Mouse (Mus musculus) layer of hippocampus, adult 9-11 months (tissue): Measurements from ENCODE around the gene Zbtb32.

Source experiments
- DNase-seq: peaks from one replicate; pipeline ENCODE4 v3.0.0; 2022

Zbtb32 gene

DNA sequence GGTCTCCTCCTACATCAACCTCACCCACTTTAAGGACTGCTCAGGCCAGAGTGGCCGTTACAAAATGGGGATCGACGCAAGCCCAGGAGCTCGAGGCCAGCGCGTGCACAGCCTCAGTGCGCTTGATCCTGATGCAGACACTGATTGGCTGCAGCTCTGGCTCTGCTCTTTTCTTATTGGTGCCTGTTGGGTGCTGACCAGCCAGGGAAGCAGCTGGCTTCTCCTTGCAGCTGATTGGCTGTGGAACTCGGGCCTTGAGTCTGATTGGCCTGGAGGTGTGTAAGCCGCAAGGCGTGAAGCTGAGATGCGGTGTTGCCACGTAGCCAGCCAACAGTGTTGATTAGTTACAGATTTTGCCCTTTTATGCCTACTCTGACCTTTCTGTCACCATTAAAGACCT is at the start of gene Zbtb32:
Gene Zbtb32 (minus strand): TSS at position 124 of the 400 bp plus-strand sequence.
- DNase-seq: no peak

DNA sequence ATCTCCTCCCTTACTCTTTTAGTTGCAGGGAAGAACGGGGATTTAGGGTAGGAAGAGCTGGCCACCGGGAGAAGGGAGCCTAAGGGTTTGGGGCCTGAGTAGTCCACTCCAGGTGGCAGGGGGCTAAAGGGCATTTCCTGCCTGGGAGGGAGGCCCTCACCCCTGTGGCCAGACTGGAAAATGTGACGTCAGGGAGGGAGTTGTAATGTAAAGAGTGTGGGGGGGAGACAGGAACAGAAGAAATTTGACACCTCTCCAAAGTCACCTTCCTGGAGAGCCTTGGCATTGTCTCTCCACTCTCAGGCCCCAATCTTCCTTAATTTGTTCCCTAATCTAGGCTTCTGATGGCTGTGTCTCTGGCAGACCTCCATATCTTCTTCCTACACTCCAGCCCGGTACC is 40.4 kb upstream of the Zbtb32 start:
- no peak for DNase-seq

DNA sequence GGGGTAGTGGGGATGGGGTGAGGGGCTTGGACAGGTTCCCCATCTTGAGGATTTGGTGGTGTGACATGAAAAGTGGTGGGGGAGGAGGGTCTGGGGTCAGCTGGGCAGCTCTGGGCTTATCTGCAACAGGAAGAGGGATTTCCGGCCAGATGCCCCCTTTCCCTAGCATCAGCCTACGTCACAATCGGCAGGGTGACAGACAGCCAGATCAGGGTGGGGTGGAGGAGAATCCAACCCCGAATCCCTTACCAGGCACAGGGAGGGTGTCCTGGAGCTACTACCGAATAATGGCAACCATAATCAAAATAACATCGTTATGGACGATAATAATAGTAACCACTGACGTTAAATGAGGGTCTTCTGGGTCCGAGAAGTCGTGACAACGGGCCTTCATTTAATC is 37.7 kb upstream of the Zbtb32 start:
- no peak for DNase-seq

DNA sequence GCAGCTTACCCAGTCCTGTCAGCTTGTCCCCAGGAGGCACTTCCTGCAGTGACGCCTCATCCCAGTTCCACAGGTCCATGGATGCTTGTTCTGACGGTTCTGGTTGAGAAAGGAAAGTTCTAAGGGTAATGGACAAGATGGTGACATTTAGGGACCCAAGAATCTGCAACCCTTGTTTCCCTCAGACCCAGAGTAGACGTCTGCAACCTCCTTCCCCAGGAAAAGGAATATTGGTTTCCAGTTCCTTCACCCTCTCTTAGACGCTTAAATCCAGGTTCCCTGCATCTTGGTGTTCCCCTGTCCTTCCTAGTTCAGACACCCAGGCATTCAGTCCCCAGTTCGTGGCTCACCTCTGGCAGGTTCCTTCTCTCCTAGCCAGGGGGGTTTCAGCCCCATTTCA is 37.0 kb upstream of the Zbtb32 start, which contains the start of gene Etv2:
Gene Etv2 (minus strand): TSS at position 101 of the 400 bp plus-strand sequence.
- no peak for DNase-seq

DNA sequence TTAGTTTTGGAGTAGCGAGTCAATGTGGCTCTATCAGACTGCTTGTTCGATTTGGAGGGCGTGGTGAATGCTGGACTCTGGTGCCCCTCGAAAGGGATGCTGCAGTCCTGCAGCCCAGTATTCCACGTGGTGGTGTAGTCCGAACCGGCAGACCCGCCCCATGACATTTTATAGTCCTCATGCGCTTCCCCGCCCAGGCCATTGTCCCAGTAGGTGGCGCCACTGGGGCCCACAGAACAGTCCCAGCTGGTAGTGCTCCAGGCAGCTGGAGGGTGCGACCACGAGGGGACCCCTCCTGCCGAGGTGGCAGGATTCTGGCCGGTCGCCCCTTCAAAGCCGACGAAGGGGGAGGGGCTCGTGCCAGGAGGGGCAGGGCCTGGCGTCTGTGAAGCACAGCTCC is 35.9 kb upstream of the Zbtb32 start:
- DNase-seq: no peak

DNA sequence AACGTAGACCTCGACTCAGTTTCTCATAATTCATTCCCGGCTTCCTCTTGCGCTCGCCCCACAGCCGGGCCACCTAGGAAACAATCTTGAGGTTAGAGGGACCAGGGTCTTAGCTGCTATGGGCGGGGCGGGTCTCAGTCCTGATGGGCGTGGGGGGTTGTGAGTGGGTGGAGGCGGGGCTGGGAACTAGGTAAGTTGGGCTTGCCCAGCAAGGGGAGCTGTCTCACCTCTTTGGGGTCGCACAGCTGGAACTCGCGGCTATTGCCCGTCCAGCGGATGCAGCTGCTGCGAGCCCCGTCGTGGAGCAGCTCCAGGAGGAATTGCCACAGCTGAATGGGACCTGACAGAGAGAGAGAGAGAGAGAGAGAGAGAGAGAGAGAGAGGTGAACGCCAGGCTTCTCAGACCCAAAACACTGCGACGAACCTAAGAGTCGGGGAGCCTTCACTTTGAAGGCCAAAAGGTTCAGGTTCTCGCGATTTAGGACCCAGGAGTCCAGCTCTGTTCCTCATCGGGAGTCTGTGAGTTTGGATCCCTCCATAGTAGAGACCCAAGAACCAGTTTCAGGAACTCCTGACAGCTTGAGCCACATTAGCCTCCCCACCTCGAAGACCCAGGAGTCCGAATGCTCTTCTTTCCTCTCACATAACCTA is 35.2 kb upstream of the Zbtb32 start:
- DNase-seq: no peak

DNA sequence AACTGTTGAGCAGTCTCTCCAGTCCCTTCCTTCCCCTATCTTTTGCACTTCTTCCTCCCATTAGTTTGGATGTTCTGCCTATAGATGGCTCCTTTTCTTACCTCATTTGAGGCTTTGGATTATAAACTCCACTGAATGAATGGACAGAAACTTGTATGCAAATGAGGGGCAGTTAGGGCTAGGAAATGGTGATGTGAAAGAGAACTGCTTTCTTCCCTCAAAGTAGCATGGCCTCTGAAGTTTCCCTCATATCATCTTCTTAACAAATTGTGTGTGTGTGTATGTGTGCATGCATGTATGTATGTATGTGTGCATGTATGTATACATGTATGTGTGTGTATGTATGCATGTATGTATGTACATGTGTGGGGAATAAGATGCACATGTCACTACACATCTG is 30.3 kb upstream of the Zbtb32 start:
- DNase-seq: no peak

DNA sequence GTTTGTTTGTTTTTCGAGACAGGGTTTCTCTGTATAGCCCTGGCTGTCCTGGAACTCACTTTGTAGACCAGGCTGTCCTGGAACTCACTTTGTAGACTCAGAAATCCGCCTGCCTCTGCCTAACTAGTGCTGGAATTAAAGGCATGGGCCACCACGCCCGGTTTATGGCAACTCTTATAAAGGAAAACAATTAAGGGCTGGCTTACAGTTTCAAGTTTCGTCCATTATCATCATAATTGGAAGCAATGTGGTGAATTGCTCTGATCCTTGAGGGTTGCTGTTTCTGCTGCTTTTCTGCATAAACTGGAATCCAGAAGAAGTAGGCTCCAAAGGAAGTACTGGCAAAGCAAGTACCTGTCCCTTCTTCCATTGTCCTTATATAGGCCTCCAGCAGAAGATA is 27.9 kb upstream of the Zbtb32 start:
- no peak for DNase-seq

DNA sequence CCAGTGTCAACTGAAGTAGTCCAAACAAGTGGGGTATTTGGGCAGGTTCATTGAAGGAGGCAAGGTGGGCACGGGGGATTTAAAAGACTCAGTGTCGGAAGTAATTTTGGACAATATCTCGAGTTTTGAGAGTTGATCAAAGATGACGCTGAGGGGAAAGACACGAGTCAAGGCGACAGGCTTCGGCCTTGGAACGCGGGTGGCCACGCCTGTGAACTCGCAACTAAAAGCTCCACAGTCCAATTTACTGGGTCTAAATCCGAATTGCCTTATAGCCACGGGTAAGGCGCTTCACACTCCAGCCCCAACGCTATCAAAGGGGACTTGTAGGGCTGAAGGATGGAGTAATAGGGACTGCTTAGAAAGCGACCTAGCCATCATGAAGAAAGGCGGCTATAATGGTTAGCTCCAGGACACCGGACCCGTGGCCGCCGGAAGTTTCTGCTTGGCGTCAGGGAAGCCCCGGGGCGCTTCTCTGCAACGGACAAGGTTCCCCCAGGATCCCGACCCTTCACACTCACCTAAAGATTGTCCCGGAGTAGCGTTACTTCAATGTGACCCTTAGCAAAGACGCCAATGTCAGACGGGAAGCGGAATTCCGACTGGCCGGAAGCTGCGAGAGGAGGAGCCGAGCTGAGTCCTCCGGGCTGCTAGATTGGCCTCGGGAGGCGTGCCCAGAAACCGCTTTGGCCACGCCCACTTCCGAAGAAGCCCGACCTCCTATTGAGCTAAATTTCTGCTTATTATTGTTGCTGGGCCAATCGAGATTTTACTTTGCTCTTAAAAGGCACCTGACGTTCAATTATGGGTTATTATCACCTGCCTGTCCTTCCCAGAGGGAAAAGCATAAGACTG is 27.0 kb upstream of the Zbtb32 start, which contains the start of gene Cox6b1:
Gene Cox6b1 (minus strand): TSS at position 622 of the 855 bp plus-strand sequence.
- peak; percentile 89 for DNase-seq

DNA sequence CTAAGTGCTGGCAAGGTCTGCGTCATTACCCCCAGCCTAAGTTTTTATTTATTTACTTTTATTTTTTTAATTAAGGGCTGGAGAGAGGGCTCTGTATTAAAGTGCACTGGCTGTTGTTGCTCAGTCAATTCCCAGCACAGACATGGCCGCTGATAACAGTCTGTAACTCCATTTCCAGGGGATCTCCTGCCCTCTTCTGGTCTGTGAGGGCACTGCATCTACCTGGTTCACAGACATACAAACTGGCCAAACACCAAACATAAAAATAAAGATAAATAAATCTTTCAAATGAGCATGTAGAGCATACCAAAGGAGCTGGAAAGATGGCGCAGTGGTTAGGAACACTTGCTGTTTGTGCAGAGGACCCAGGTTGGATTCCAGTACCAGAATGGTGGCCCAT is 20.5 kb upstream of the Zbtb32 start:
- no peak for DNase-seq

DNA sequence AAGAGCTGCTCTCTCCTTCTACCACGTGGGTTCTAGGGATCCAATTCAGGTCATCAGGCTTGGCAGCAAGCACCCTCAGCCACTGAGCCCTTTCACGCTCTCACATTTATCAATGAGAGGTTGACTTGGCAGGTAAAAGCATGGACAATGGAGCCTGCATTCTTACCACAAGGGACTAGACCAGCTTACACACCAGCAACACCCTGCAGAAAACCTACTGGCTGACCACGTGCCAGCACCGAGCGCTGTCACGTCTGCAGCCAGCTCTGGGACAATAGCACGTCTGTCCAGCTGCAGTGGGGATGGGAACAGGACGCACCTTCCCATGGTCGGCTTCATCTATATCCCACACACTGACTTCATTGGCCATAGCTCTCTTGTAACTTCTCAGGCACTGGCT is 19.9 kb upstream of the Zbtb32 start:
- DNase-seq: no peak

DNA sequence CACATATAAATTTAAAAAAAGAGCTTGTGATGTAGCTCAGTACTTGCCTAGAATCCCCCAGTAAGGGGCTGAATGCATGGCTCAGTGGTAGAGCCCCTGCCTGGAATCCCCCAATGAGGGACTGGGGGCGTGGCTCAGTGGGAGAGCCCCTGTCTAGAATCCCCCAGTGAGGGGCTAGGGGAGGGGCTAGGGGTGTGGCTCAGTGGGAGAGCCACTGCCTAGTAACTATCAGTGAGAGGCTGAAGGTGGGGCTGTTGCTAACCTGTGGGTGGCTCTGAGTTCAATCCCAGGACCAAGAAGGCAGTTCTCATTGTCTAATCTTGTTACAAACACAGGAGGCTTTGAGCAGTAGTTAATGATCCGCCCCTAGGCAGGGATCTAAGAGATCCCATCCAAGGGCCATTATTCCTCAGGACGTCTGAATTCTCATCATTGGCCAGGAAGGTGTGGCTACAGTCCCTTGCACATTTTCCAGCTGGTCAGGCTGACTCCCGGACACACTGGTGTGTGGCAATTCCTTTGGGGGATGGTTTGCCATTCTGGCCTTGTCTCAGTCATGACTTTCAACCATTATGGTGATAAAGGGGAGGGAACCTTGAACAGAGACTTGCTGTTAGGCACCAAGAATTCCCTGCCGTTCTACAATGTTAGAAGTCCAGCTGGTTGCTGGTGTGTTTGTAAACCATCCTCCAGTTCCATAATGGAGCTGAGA is 16.5 kb upstream of the Zbtb32 start:
- DNase-seq: no peak

DNA sequence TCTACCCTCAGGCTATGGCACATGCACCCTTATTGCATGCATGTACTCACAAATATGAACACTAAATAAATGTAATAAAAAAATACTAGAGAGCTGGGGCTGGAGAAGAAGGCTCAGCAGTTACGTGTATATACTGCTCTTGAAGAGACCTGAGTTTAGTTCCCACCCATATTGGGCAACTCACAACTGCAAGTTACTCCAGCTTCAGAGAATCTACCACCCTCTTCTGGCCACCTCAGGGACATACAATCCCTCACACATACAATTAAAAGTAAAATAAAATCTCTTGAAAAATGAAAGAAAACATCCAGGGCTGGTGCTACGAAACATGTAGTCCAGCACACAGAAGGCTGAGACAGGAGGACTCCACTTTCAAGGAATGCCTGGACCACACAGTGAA is 15.7 kb upstream of the Zbtb32 start:
- DNase-seq: no peak

DNA sequence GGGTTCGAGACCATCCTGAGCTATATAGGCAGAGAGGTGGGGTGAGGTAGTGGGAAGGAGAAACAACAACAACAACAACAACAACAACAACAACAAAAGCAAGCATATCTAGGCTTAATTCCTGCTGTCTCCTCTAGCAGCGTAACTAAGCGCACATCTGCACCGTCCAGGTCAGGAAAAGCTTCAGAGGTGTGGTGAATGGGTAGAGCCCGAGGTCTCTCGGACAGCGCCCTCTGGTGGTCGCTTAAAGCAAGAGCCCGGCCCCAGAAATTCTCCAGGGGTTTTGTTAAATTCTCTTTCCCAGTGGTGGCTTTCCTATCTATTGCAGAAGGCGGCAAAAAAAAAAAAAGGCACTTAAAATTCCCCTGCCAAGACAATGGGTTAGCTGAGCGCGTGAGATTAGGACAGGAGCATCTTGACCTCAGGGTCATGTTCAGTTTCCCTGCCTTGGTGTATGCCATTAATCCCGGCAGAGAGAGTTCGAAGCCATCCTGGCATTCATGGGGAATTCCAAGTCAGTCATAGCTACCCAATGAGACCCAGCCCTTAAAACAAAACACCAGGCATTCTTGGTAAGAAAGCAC is 14.9 kb upstream of the Zbtb32 start:
- no peak for DNase-seq

DNA sequence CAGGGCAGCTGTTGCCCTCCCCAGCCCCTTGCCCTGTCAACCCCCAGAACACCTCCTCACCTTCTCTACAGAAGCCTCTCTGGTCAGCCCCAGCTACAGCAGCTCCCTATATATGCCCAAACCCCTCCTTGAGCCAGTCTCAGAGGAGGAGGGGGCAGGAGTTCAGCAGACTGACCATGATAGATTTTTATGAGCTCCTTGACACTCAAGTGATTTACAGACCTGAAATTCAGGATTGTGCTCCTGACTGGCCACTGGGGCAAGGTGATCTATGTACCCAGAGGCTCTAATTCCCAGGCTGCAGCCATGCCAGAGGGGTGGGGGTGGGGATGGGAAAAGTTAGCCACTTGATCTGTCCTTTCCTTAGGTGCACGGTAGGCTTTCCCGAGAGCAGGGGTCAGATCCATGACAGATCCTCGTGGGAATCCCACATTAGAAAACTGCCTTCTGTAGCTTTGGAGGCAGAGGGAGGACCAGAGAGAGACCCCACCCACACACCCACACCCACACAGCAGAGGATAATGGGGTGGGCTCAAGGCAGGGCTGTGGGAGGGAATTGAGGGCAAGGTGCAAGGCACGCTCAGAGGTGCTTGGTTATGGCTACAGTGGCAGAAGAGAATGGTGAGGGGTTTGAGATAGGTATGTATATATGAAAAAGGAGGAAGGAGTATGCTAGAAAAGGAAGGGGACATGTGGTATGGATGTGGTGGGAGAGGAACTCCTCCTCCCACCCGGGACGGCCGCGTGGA is 14.1 kb upstream of the Zbtb32 start, which contains the start of gene Upk1a:
Gene Upk1a (minus strand): TSS at position 194 of the 749 bp plus-strand sequence.
- DNase-seq: no peak

DNA sequence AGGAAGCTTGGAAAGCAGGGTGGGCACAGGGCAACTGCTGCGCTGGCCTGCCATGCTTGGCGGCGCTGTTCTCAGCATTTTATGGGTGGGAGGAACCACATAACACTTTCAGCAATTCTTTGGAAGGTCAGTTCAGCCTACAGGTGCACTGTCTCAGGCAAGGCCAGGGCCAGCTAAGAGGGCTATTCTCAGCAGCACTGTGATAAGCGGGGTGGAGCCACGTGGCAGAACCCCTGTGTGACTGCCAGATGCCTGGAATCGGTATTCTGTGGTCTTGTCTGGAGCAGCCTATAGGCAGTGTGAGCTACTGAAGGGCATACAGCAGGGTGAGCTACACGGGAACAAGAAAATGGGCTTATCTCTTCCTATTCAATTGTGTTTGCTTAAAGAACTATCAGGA is 11.3 kb upstream of the Zbtb32 start:
- DNase-seq: no peak

DNA sequence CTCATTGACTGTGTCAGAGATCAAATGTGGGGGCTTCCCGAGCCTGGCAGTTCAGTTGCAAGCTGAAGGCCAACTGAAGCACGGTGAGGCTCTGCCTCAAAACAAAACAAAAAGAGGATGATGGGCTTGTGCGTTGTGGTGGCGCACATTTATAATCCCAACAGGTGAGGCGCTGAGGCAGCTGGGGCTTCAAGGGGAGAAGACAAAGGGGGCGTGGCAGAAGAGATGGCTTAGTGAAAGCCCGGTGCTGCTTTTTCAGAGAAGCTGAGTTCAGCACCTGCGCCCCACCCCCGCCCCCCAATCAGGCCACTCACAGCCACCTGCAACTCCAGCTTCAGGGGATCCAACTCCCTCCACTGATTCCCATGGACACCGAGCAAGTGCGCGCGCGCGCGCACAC is 9.8 kb upstream of the Zbtb32 start:
- DNase-seq: no peak

DNA sequence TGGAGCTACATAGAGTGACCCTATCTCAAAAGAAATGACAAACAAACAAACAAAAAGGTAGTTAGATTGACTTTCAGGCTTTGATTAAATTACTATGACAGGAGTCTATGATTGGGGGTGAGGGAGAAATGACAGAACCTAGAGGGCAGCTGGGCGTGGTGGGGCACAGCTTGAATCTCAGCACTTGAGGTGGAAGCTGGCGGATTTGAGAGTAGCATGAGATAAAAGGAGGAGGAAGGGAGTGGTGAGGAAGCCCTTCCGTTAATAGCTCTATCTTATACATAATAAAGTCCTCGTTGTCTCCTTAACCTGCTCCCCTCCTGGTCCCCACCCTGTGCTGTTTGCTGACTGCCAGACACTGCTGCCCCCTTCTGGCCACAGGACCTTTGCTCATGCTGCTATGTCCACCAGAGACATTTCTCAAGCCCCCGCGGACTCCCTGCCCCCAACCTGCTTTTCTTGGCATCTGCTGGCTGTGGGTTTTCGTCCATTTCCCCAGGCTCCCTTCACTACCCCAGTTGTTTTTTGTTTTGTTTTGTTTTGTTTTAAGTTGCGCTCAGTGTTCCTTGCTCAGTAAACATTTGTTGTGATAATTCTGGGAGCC is 9.1 kb upstream of the Zbtb32 start:
- DNase-seq: no peak

DNA sequence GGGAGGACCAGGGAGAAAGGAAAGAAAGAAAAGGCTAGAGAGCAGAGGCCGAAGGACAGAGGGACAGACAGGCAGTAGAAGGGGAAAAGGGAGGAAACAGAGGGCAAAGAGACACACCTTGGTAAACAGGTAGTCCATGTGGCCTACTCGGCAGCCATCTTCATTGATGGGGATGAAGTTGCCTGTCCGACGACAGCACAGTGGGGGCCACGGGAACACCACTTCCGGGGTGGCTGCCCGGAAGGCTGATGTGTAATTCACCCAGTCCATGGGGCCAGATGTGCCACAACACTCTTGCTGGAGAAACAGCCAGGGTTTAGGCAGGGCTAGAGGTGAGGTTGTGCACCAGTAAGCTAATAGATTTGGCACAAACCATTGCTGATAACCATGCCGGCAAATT is 6.2 kb upstream of the Zbtb32 start:
- DNase-seq: no peak

DNA sequence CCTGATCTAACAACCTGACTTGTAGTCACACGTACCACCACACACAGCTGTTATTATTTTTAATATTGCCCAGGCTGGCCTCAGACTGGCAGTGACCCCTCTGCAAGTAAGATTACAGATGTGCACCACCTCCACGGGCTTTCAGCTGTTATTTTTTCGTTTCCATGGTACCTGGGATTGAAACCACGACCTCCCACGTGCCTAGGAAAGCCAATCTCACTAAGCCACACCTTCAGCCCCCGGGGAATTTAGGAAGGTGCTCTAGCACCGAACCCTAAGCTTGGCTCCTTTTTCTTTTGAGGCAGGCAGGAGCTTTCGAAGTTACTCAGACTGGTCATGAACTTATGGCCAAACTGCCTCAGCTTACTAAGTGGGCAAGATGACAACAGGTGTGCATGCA is 5.7 kb upstream of the Zbtb32 start:
- DNase-seq: no peak

DNA sequence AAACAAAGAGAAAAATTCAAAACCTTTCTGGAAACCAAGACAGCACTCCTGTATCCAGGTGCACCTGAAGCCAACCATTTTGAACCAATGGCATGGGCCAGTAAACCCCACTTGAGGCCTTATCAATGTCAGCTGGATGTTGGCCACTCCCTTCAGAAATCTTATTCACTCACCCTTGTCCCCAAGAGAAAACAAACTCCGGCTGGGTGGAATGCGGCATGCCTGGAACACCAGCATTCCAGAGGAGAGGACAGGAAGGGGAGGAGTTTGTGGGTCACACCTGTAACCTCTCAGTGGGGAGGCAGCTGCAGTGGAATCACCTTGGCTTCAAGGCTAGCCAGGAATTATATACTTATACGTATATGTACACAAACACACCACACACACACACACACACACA is 3.9 kb upstream of the Zbtb32 start:
- DNase-seq: no peak

DNA sequence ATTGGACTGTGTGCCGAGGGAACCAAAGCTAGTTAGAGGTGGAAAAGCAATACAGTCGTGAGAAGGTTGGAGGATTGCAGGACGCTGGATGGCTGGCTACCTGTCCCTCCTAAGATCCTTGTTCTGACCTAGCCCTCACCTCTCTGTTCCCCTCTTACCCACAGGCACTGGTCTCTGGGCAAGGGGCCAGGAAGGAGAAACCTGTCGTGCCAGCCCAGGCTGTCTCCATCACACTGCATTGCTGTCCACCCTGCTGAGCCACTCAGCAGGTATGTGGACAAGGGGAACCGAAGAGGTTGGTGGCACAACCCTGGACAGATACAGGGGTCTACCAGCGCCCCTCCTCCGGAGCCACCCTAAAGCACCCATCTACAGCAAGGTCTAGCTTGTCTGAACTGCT is 1.9 kb upstream of the Zbtb32 start:
- DNase-seq: no peak
